Mouse (Mus musculus) lung, postnatal 0 days (tissue): ENCODE results near the gene P2rx4. TPM values are rescaled to one million over a fixed set of nuclear protein-coding genes. Genes with fewer than 3 reads are reported as not detected.

Experiments used
- ATAC-seq: fragments of 200-750 bp; cut with Nextera tagmentation; 2 replicates; pipeline ENCODE4 v1.8.0; 2017; ENCODE audit warnings: moderate library complexity
- DNase-seq: peaks from one replicate; pipeline ENCODE4 v3.0.0-alpha.2; 2016; ENCODE audit warnings: low spot score
- H3K27ac ChIP-seq: fragments of 300-500 bp; sonication (generic); 2 replicates; pipeline ENCODE4 v1.5.1; 2014; ENCODE audit warnings: antibody characterized with exemption, mild to moderate bottlenecking, low read length, mixed read lengths
- H3K27me3 ChIP-seq: fragments of 300-500 bp; sonication (generic); replicated peaks from 2 replicates; pipeline ENCODE4 v1.6.1; 2014; ENCODE audit warnings: low read length, mixed read lengths; ENCODE audit not compliant: insufficient read depth
- H3K36me3 ChIP-seq: fragments of 300-500 bp; sonication (generic); 2 replicates; pipeline ENCODE4 v1.6.1; 2014; ENCODE audit warnings: low read length, mixed read lengths; ENCODE audit not compliant: insufficient read depth
- H3K4me1 ChIP-seq: fragments of 300-500 bp; sonication (generic); 2 replicates; pipeline ENCODE4 v1.6.1; 2014; ENCODE audit warnings: antibody characterized with exemption, low read depth, low read length, mixed read lengths; ENCODE audit not compliant: insufficient read depth
- H3K4me2 ChIP-seq: fragments of 300-500 bp; sonication (generic); replicated peaks from 2 replicates; pipeline ENCODE4 v1.6.1; 2014; ENCODE audit warnings: low read depth, mild to moderate bottlenecking, low read length, moderate library complexity, mixed read lengths
- H3K4me3 ChIP-seq: fragments of 300-500 bp; sonication (generic); 2 replicates; pipeline ENCODE4 v1.5.1; 2014; ENCODE audit warnings: low read depth, low read length
- H3K9ac ChIP-seq: fragments of 300-500 bp; sonication (generic); replicated peaks from 2 replicates; pipeline ENCODE4 v1.6.1; 2014; ENCODE audit warnings: low read depth, mild to moderate bottlenecking
- H3K9me3 ChIP-seq: fragments of 300-500 bp; sonication (generic); 2 replicates; pipeline ENCODE4 v1.6.1; 2016; ENCODE audit warnings: low read length, mixed read lengths
- CTCF ChIP-seq: IDR thresholded peaks from 2 replicates; pipeline ENCODE4 v1.5.1; 2016; ENCODE audit warnings: antibody characterized with exemption, mild to moderate bottlenecking
- EP300 ChIP-seq: IDR thresholded peaks from 2 replicates; pipeline ENCODE4 v1.6.1; 2016; ENCODE audit warnings: antibody characterized with exemption, mild to moderate bottlenecking, control low read depth
- WGBS: fragments of 180-500 bp; shearing (Covaris S2); extraction: QIAGEN DNeasy Blood & Tissue Kit; methylation state at CpG from one replicate; pipeline ENCODE4 v1.1.7; 2014; 5-methylcytosine and 5-hydroxymethylcytosine counted together
- microRNA-seq: library from miRNA; unstranded; fragments of <30 nt; microRNA quantifications from one replicate; pipeline ENCODE4, GENCODE M21; 2016
- polyA plus RNA-seq: library from polyadenylated mRNA; unstranded; fragments of >200 nt; fragmentation: Nextera tagmentation; extraction: Ambion mirVana; gene quantifications from 2 replicates; pipeline ENCODE4 v1.2.1, GENCODE M21; 2015

P2rx4 gene
- polyA plus RNA-seq, 1 experiment from 2014 or later = 57.8 TPM

DNA sequence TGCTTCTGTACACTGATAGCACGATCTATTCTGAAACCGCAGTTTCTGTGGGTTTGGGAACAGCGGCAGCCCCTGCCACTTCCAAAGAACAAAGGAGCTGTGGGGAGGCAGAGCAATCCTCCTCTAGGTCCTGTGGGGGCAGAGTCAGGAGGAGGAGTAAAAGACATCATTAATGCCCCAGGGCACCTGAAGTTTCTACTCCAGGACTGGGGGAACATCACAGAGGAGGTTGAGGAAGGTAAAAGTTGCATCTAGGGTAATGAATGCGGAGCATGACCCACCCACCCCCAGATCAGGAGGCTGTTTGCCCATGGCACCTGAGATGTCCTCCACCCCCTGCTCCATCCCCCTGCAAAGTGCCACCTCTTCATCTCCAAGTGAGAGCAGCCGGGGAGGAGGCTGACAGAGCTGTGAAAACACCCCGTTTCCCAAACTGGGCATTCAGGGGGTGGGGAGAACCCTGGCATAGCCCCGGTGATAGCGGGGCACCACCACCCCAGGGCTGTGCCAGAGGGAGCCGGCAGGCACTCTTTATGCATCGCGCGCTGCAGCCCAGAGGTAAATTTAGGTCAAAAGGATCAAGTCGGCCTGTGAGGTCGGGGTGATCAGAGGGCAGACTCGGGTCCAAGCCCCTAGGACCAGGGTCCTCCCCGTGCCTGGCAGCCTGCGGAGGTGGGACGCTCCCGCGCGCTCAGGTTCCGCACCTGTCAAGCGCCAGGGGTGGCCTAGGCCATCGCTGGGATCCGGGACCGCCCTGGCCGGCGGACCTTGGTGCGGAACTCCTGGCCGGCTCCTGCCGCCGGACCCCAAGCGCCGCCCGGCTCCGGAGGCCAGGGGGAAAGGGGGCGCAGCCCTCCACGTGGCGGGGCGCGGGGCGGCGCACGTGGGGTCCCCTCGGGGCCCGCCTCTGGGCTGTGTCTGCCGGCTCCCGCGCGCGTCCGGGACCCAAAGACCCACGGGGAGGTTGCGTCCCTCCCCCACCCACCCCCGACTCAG is 71.2 kb downstream of the P2rx4 start:
- Histone ChIP-seq H3K27me3 (no peaks in the 10 kb centered on the region), H3K27ac (peak overlapping the region; percentile 90), H3K9me3 (no peaks in the 10 kb centered on the region), H3K4me2 (peak overlapping the region; percentile 97), H3K4me3 (peak overlapping the region; percentile 84), H3K9ac (peak overlapping the region; percentile 74), H3K36me3 (no peaks in the 10 kb centered on the region), H3K4me1 (peaks cover 8% of the 10 kb centered on the region; the same call in 1 of the 2 replicates)
- DNase-seq = no peak
- no peak for TF ChIP-seq EP300
- TF ChIP-seq CTCF = no peak
- peak; percentile 34 for ATAC-seq
- WGBS = 5% methylated on average over 31 of the region's 55 CpGs

Small RNAs within 50 kb of the gene (microRNA-seq; reads per million reads assigned to microRNA genes)
- not detected for gene Mir8115

Other genes with a start within 250 kb of the P2rx4 start
- 27.4 and 32.4 TPM in 2 replicates for gene Atp2a2, start 205.3 kb upstream of the P2rx4 start, polyA plus RNA-seq
- 29.5 and 38.5 TPM in 2 replicates for gene Ift81, start 93.0 kb upstream of the P2rx4 start, polyA plus RNA-seq
- gene P2rx7, start 63.6 kb upstream of the P2rx4 start, polyA plus RNA-seq = 6.7 and 7.0 TPM in 2 replicates
- 29.2 and 29.6 TPM in 2 replicates for gene Camkk2, start 71.9 kb downstream of the P2rx4 start, polyA plus RNA-seq
- gene Anapc5, start 113.8 kb downstream of the P2rx4 start, polyA plus RNA-seq = 166 and 180 TPM in 2 replicates
- gene Rnf34, start 142.5 kb downstream of the P2rx4 start, polyA plus RNA-seq = 24.3 and 24.7 TPM in 2 replicates